Mouse (Mus musculus): ENCODE results near the gene Phf3.
"Not testable (repeated sequence)": the region's sequence is repeated elsewhere in the genome, so short reads cannot be mapped to it uniquely, and the experiment has no call there.

Gene Phf3

GRCm38 (mm10) chr1:30873541-30874260 is at the start of gene Phf3:
Gene Phf3, minus strand, starts transcription at chr1:30873921.
- DNase-seq (ENCODE audit: extremely low spot score), result peak; percentile 87

- DNase-seq (ENCODE audit: extremely low spot score), result no peak
Observed at GRCm38 (mm10) chr1:30922237-30922636, 48.5 kb upstream of the Phf3 start.

- DNase-seq (ENCODE audit: extremely low spot score), result no peak
Observed at GRCm38 (mm10) chr1:30921252-30921651, 47.5 kb upstream of the Phf3 start.

- DNase-seq (ENCODE audit: extremely low spot score), result no peak
Observed at GRCm38 (mm10) chr1:30920620-30921177, 47.0 kb upstream of the Phf3 start.

GRCm38 (mm10) chr1:30910172-30910571 is 36.5 kb upstream of the Phf3 start:
- DNase-seq (ENCODE audit: extremely low spot score), result no peak

GRCm38 (mm10) chr1:30908797-30909196 is 35.1 kb upstream of the Phf3 start:
- DNase-seq (ENCODE audit: extremely low spot score), result no peak

- DNase-seq (ENCODE audit: extremely low spot score), result no peak
Observed at GRCm38 (mm10) chr1:30903480-30904218, 29.9 kb upstream of the Phf3 start.

GRCm38 (mm10) chr1:30898691-30899090 is 25.0 kb upstream of the Phf3 start:
- no peak for DNase-seq (ENCODE audit: extremely low spot score)

- DNase-seq (ENCODE audit: extremely low spot score), result not testable (repeated sequence)
Observed at GRCm38 (mm10) chr1:30895366-30895765, 21.6 kb upstream of the Phf3 start.

- DNase-seq (ENCODE audit: extremely low spot score), result not testable (repeated sequence)
Observed at GRCm38 (mm10) chr1:30883806-30884205, 10.1 kb upstream of the Phf3 start.

- no peak for DNase-seq (ENCODE audit: extremely low spot score)
Observed at GRCm38 (mm10) chr1:30875746-30876145, 2.0 kb upstream of the Phf3 start.

- no peak for DNase-seq (ENCODE audit: extremely low spot score)
Observed at GRCm38 (mm10) chr1:30874261-30875131, 775 bp upstream of the Phf3 start.

GRCm38 (mm10) chr1:30872836-30873540 is 733 bp downstream of the Phf3 start:
- DNase-seq (ENCODE audit: extremely low spot score), result peak; percentile 62

GRCm38 (mm10) chr1:30867786-30868185 is 5.9 kb downstream of the Phf3 start:
- DNase-seq (ENCODE audit: extremely low spot score), result no peak

- no peak for DNase-seq (ENCODE audit: extremely low spot score)
Observed at GRCm38 (mm10) chr1:30852518-30852917, 21.2 kb downstream of the Phf3 start.

- no peak for DNase-seq (ENCODE audit: extremely low spot score)
Observed at GRCm38 (mm10) chr1:30851920-30852319, 21.8 kb downstream of the Phf3 start.

- no peak for DNase-seq (ENCODE audit: extremely low spot score)
Observed at GRCm38 (mm10) chr1:30850906-30851305, 22.8 kb downstream of the Phf3 start.

GRCm38 (mm10) chr1:30849955-30850354 is 23.8 kb downstream of the Phf3 start:
- DNase-seq (ENCODE audit: extremely low spot score), result no peak

- DNase-seq (ENCODE audit: extremely low spot score), result no peak
Observed at GRCm38 (mm10) chr1:30847706-30848105, 26.0 kb downstream of the Phf3 start.

- no peak for DNase-seq (ENCODE audit: extremely low spot score)
Observed at GRCm38 (mm10) chr1:30839662-30840061, 34.1 kb downstream of the Phf3 start.

GRCm38 (mm10) chr1:30835512-30835911 is 38.2 kb downstream of the Phf3 start:
- no peak for DNase-seq (ENCODE audit: extremely low spot score)

All from embryo, embryonic 9.5 days (tissue).